Comparison of ENCODE assay signal across 9 mouse cellular contexts in the genomic region with DNA sequence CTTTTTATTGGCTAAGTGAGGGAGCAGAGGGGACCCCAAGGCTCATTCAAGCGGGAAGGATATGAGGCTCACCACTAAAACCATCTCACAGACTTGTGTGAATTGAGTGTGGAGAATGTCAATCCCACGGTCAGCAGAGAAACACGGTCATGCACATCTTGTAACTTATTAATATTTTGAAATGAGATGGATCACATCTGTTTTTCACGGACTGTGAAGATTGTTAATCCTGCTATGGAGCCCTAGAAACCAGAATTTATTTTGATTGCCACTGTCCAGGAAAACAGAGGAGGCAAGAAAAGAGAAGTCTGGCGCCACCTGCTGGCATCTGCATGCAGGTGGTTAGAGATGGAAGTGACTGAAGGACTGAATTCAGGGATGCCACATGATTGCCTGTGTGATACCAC. TPM values are rescaled to one million over a fixed set of nuclear protein-coding genes. Genes with fewer than 3 reads are reported as not detected.
DNase-seq lines count a peak whose midpoint lies in the region; ATAC-seq lines count a peak whose summit lies in the region.
"Had no signal": no experiment of that assay in that cellular context is flagged by ENCODE, and none has a peak within 500 bp of the region (broad histone marks: within the 10 kb centered on the region; RNA-seq: fewer than 3 reads in every experiment).

No protein-coding gene starts in this region.

- H3K4me2 ChIP-seq in hindbrain, embryonic 12.5 days (replicated peaks): no peak overlapping the region

- 47% methylated on average over 5 of the region's 5 CpGs for WGBS in forebrain, embryonic 10.5 days
- WGBS in hindbrain, embryonic 12.5 days: 47% methylated on average over 5 of the region's 5 CpGs

- H3K27ac ChIP-seq in forebrain, embryonic 10.5 days: no peak overlapping the region
- H3K27ac ChIP-seq in hindbrain, embryonic 12.5 days: no peak overlapping the region

- no peaks in the 10 kb centered on the region for H3K9me3 ChIP-seq in forebrain, embryonic 10.5 days
- no peaks in the 10 kb centered on the region for H3K9me3 ChIP-seq in hindbrain, embryonic 12.5 days (replicated peaks)

- peak; percentile 74 for ATAC-seq in hindbrain, embryonic 12.5 days (ENCODE audit: low FRiP score)
- no peak for ATAC-seq in erythroblast, adult 5-6 weeks (replicated peaks; ENCODE audit: low FRiP score, poor library complexity, severe bottlenecking)

- no peaks in the 10 kb centered on the region for H3K36me3 ChIP-seq in forebrain, embryonic 10.5 days (replicated peaks)
- H3K36me3 ChIP-seq in hindbrain, embryonic 12.5 days: no peaks in the 10 kb centered on the region

- DNase-seq in Muller cell, postnatal 12 days (ENCODE audit: inconsistent ontology term): peak; percentile 55
- DNase-seq in brain, embryonic 18.5 days (ENCODE audit: low read depth, low spot score): peak; percentile 26
- peak; percentile 60 for DNase-seq in forebrain, embryonic 10.5 days (ENCODE audit: extremely low spot score, low spot score)
- peak; percentile 32 for DNase-seq in layer of hippocampus, adult 9-10 months (ENCODE audit: low spot score)
- DNase-seq in lung, postnatal 36 days: peak; percentile 70
- DNase-seq in right cerebral cortex, adult 2 months (ENCODE audit: low spot score in 2 of 2): peak; percentile 73 to 77

- no peaks in the 10 kb centered on the region for H3K4me1 ChIP-seq in forebrain, embryonic 10.5 days
- H3K4me1 ChIP-seq in hindbrain, embryonic 12.5 days: no peaks in the 10 kb centered on the region

- H3K9ac ChIP-seq in hindbrain, embryonic 12.5 days: no peak overlapping the region

- no peak overlapping the region for H3K4me3 ChIP-seq in forebrain, embryonic 10.5 days
- H3K4me3 ChIP-seq in hindbrain, embryonic 12.5 days: no peak overlapping the region

- no peaks in the 10 kb centered on the region for H3K27me3 ChIP-seq in forebrain, embryonic 10.5 days (ENCODE audit: poor library complexity, severe bottlenecking)
- H3K27me3 ChIP-seq in hindbrain, embryonic 12.5 days: no peaks in the 10 kb centered on the region

RNA-seq across cellular contexts. Expression of a gene that starts 19.1 kb away (rescaled TPM):
- polyA plus RNA-seq in forebrain, embryonic 10.5 days (2016; fragmentation: Nextera tagmentation; extraction: Ambion mirVana): not detected in 2 replicates
- polyA plus RNA-seq in hindbrain, embryonic 12.5 days (2016; fragmentation: Nextera tagmentation; extraction: Ambion mirVana): not detected in 2 replicates
- total RNA-seq in erythroblast, adult 5-6 weeks (2015; ENCODE audit: low replicate concordance): not detected in 2 replicates
- not detected in 2 replicates for total RNA-seq in erythroblast, adult 5-6 weeks (2017; ENCODE audit: low replicate concordance)

RNA-seq across cellular contexts. Expression of a gene that starts 35.5 kb away (rescaled TPM):
- polyA plus RNA-seq in forebrain, embryonic 10.5 days (2016; fragmentation: Nextera tagmentation; extraction: Ambion mirVana): not detected in 2 replicates
- polyA plus RNA-seq in hindbrain, embryonic 12.5 days (2016; fragmentation: Nextera tagmentation; extraction: Ambion mirVana): not detected in 2 replicates
- total RNA-seq in erythroblast, adult 5-6 weeks (2015; ENCODE audit: low replicate concordance): not detected in 2 replicates
- not detected in 2 replicates for total RNA-seq in erythroblast, adult 5-6 weeks (2017; ENCODE audit: low replicate concordance)
- polyA plus RNA-seq: liver, embryonic 16.5 days had no signal
